ENCODE assay signal across 10 mouse cellular contexts in the genomic region with DNA sequence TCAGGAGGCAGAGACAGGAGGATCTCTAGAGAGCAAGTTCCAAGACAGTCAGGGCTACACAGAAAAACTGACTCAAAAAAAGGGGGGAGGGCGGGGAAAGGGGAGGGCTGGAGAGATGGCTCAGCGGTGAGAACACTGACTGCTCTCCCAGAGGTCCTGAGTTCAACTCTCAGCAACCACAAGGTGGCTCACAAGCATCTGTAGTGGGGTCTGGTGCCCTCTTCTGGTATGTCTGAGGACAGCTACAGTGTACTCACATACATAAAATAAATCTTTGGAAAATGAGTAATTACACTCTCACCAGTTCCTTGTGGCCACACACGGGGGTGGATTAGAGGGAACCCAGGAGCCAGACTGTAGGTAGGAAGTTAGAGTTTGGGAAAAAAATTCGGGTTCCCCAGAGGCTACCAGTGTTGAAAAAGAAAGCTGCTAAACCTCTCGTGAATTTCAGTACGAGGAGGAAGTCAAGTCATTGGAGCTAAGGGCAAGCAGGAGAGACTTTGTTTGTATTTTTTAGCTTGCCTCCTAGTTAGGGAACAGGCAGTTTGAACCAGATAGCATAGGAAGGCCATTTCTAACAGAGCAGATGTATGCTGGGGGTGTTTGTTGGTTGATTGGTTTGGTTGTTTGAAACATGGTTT. TPM values are rescaled to one million over a fixed set of nuclear protein-coding genes. Genes with fewer than 3 reads are reported as not detected.
DNase-seq lines count a peak whose midpoint lies in the region; ATAC-seq and TF ChIP-seq lines count a peak whose summit lies in the region.
"Had no signal": no experiment of that assay in that cellular context is flagged by ENCODE, and none has a peak within 500 bp of the region (broad histone marks: within the 10 kb centered on the region; RNA-seq: fewer than 3 reads in every experiment).

No protein-coding gene starts in this region.

- TF ChIP-seq CTCF in kidney, adult 2 months (conservative IDR thresholded peaks at IDR 0.05; ENCODE audit: insufficient read depth, insufficient read length, low read depth, low read length) = peak; percentile 64

- no peak for TF ChIP-seq POLR2A in kidney, adult 2 months (IDR thresholded peaks at IDR 0.05; ENCODE audit: low read depth, low read length)

- peaks cover 26% of the 10 kb centered on the region for H3K4me1 ChIP-seq in kidney, adult 2 months (ENCODE audit: control insufficient read depth, insufficient read depth, low read length)
- peaks cover 77% of the 10 kb centered on the region for H3K4me1 ChIP-seq in liver, embryonic 15.5 days (replicated peaks)
- peaks cover 7% of the 10 kb centered on the region; the same call in 1 of the 2 replicates for H3K4me1 ChIP-seq in forebrain, embryonic 11.5 days (replicated peaks; ENCODE audit: control insufficient read depth, insufficient read depth, low read length)

- 41% methylated on average over 6 of the region's 6 CpGs for WGBS in kidney, adult 2 months
- WGBS in liver, embryonic 15.5 days (ENCODE audit: insufficient replicate concordance) = 39% methylated on average over 6 of the region's 6 CpGs
- WGBS in forebrain, embryonic 11.5 days = 73% methylated on average over 6 of the region's 6 CpGs

- H3K27ac ChIP-seq in kidney, adult 2 months (ENCODE audit: insufficient read depth, low read depth, low read length) = 0 out of 2 replicates have a peak overlapping the region, but pooled peaks have one; percentile 24
- H3K27ac ChIP-seq in liver, embryonic 15.5 days (replicated peaks) = peak overlapping the region; percentile 89
- no peak overlapping the region for H3K27ac ChIP-seq in forebrain, embryonic 11.5 days (ENCODE audit: low read depth, low read length)
- H3K27ac ChIP-seq: hindbrain, embryonic 13.5 days had no signal

- peak overlapping the region; percentile 56 for H3K4me2 ChIP-seq in liver, embryonic 15.5 days
- H3K4me2 ChIP-seq in forebrain, embryonic 11.5 days (ENCODE audit: low read depth, low read length, severe bottlenecking) = no peak overlapping the region
- H3K4me2 ChIP-seq: hindbrain, embryonic 13.5 days had no signal

- ATAC-seq in liver, embryonic 15.5 days (ENCODE audit: insufficient read depth) = peak; percentile 42
- ATAC-seq in forebrain, embryonic 11.5 days (replicated peaks; ENCODE audit: low FRiP score) = no peak

- no peak for DNase-seq in kidney, adult 2 months
- no peak for DNase-seq in kidney, adult 8-10 months
- DNase-seq in CD4-positive helper T cell, adult 2 months (ENCODE audit: low read depth, low spot score) = peak; percentile 71
- DNase-seq in MN1 (ENCODE audit: low spot score) = peak; percentile 32
- DNase-seq in frontal cortex, postnatal 36 days (ENCODE audit: low spot score in 2 of 2) = no peak
- no peak for DNase-seq in T-cell, adult 2 months (ENCODE audit: low spot score)
- DNase-seq in forebrain, embryonic 11.5 days (ENCODE audit: low spot score) = no peak
- DNase-seq: adrenal gland, postnatal 14 days had no signal

- H3K4me3 ChIP-seq in kidney, adult 2 months (ENCODE audit: insufficient read depth, low read depth, low read length) = no peak overlapping the region
- H3K4me3 ChIP-seq in liver, embryonic 15.5 days (replicated peaks) = no peak overlapping the region
- H3K4me3 ChIP-seq in forebrain, embryonic 11.5 days (ENCODE audit: low read depth, low read length) = no peak overlapping the region
- H3K4me3 ChIP-seq: hindbrain, embryonic 13.5 days had no signal

- H3K36me3 ChIP-seq in kidney, adult 2 months (ENCODE audit: control insufficient read depth, insufficient read depth, low read length) = no peaks in the 10 kb centered on the region
- H3K36me3 ChIP-seq in liver, embryonic 15.5 days (replicated peaks) = peaks cover 38% of the 10 kb centered on the region
- no peaks in the 10 kb centered on the region for H3K36me3 ChIP-seq in forebrain, embryonic 11.5 days (ENCODE audit: control insufficient read depth, insufficient read depth, low read length)

- H3K27me3 ChIP-seq in kidney, adult 2 months (replicated peaks; ENCODE audit: control insufficient read depth, insufficient read depth, low read length) = no peaks in the 10 kb centered on the region
- no peaks in the 10 kb centered on the region for H3K27me3 ChIP-seq in liver, embryonic 15.5 days
- H3K27me3 ChIP-seq in forebrain, embryonic 11.5 days (ENCODE audit: control insufficient read depth, insufficient read depth, low read length) = no peaks in the 10 kb centered on the region
- H3K27me3 ChIP-seq: hindbrain, embryonic 13.5 days had no signal

- no peak overlapping the region for H3K9ac ChIP-seq in liver, embryonic 15.5 days
- H3K9ac ChIP-seq in forebrain, embryonic 11.5 days (ENCODE audit: low read length) = no peak overlapping the region
- H3K9ac ChIP-seq: hindbrain, embryonic 13.5 days had no signal

- H3K9me3 ChIP-seq in liver, embryonic 15.5 days (replicated peaks) = 0 out of 2 replicates have a peak, but pooled peaks cover 3% of the 10 kb centered on the region
- H3K9me3 ChIP-seq in forebrain, embryonic 11.5 days (ENCODE audit: control insufficient read depth, low read length) = no peaks in the 10 kb centered on the region
- H3K9me3 ChIP-seq: hindbrain, embryonic 13.5 days had no signal

RNA-seq across cellular contexts. Expression of a gene that starts 9.8 kb away (rescaled TPM):
- 369 and 408 TPM in 2 replicates for polyA plus RNA-seq in kidney, adult 2 months (2012; rRNA removed)
- 577 and 585 TPM in 2 replicates for polyA plus RNA-seq in liver, embryonic 15.5 days (2015; fragmentation: Nextera tagmentation; extraction: Ambion mirVana)
- 1,787 and 1,872 TPM in 2 replicates for polyA plus RNA-seq in forebrain, embryonic 11.5 days (2014; fragmentation: Nextera tagmentation; extraction: Ambion mirVana)

RNA-seq across cellular contexts. Expression of a gene that starts 16.6 kb away (rescaled TPM):
- polyA plus RNA-seq in kidney, adult 2 months (2012; rRNA removed) = 89.5 and 90.4 TPM in 2 replicates
- 175 and 180 TPM in 2 replicates for polyA plus RNA-seq in liver, embryonic 15.5 days (2015; fragmentation: Nextera tagmentation; extraction: Ambion mirVana)
- polyA plus RNA-seq in forebrain, embryonic 11.5 days (2014; fragmentation: Nextera tagmentation; extraction: Ambion mirVana) = 56.7 TPM in 2 replicates

RNA-seq across cellular contexts. Expression of a gene that starts 19.1 kb away (rescaled TPM):
- polyA plus RNA-seq in kidney, adult 2 months (2012; rRNA removed) = 6.4 and 7.1 TPM in 2 replicates
- 0.54 and 1.1 TPM in 2 replicates for polyA plus RNA-seq in liver, embryonic 15.5 days (2015; fragmentation: Nextera tagmentation; extraction: Ambion mirVana)
- not detected in 2 replicates for polyA plus RNA-seq in forebrain, embryonic 11.5 days (2014; fragmentation: Nextera tagmentation; extraction: Ambion mirVana)

RNA-seq across cellular contexts. Expression of a gene that starts 19.2 kb away (rescaled TPM):
- 75.5 and 96.1 TPM in 2 replicates for polyA plus RNA-seq in kidney, adult 2 months (2012; rRNA removed)
- 52.1 and 59.8 TPM in 2 replicates for polyA plus RNA-seq in liver, embryonic 15.5 days (2015; fragmentation: Nextera tagmentation; extraction: Ambion mirVana)
- 103 and 105 TPM in 2 replicates for polyA plus RNA-seq in forebrain, embryonic 11.5 days (2014; fragmentation: Nextera tagmentation; extraction: Ambion mirVana)

RNA-seq across cellular contexts. Expression of a gene that starts 27.3 kb away (rescaled TPM):
- polyA plus RNA-seq in kidney, adult 2 months (2012; rRNA removed) = 4.3 and 5.8 TPM in 2 replicates
- polyA plus RNA-seq in liver, embryonic 15.5 days (2015; fragmentation: Nextera tagmentation; extraction: Ambion mirVana) = 1.2 and 1.6 TPM in 2 replicates
- 5.9 and 6.0 TPM in 2 replicates for polyA plus RNA-seq in forebrain, embryonic 11.5 days (2014; fragmentation: Nextera tagmentation; extraction: Ambion mirVana)

Comparison
In these comparisons a context has a peak if more than half of its experiments do, and no peak if none do; other contexts are left out.
1. DNase-seq: peak in CD4-positive helper T cell, adult 2 months (single experiment) and MN1 (single experiment); none in kidney, adult 2 months (single experiment), kidney, adult 8-10 months (0 of 2), frontal cortex, postnatal 36 days (0 of 2), T-cell, adult 2 months (single experiment) and forebrain, embryonic 11.5 days (single experiment).